20 mouse cellular contexts compared by ENCODE assay signal in the genomic region with DNA sequence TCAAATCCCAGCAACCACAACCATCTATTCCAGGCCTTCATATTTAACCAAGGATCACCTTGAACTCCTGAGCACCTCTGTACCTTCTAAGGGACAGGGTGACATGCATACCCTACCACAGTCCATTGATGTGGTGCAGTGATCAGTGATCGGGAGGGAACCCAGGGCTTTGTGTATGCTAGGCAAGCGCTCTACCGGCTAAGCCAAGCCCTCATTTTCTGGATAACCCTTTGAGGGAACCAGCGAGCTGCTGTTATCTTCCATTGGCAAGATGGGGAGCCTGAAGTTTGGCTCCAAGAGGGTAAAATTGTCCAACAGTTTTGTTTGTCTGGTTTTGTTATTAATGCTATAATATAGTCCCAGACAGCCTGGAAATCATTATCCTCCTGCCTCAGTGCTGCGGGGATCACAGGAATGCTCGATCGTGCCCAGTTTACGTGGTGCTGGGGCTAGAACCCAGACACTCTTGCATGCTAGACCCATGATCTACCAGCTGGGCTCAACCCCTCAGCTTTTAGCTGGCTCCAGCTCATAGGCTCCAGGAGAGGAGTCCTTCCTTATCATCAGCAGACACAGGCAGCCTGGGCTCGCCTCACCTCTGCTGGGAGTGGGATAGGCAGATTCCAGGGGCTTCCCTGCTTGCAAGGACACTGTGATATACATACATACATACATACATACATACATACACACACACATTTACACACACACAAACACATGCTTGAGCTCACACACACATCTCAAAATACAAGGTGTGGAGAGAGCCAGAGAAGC. TPM values are rescaled to one million over a fixed set of nuclear protein-coding genes. Genes with fewer than 3 reads are reported as not detected.
DNase-seq lines count a peak whose midpoint lies in the region; ATAC-seq and TF ChIP-seq lines count a peak whose summit lies in the region.
"Had no signal": no experiment of that assay in that cellular context is flagged by ENCODE, and none has a peak within 500 bp of the region (broad histone marks: within the 10 kb centered on the region; RNA-seq: fewer than 3 reads in every experiment).

No protein-coding gene starts in this region.

- no peak overlapping the region for H3K27ac ChIP-seq in heart, embryonic 13.5 days (replicated peaks)
- no peak overlapping the region for H3K27ac ChIP-seq in heart, adult 2 months
- peak overlapping the region; percentile 52 for H3K27ac ChIP-seq in embryonic facial prominence, embryonic 14.5 days (replicated peaks; ENCODE audit: low read depth, low read length)
- H3K27ac ChIP-seq in liver, embryonic 12.5 days: peak overlapping the region; percentile 75
- H3K27ac ChIP-seq in thymus, adult 2 months (ENCODE audit: control insufficient read depth, insufficient read depth, low read length): no peak overlapping the region
- H3K27ac ChIP-seq: forebrain, embryonic 10.5 days; heart, embryonic 15.5 days; neural tube, embryonic 12.5 days had no signal

- TF ChIP-seq EP300 in heart, adult 2 months (IDR thresholded peaks at IDR 0.05; ENCODE audit: insufficient read depth, low read depth, low read length): no peak

- no peaks in the 10 kb centered on the region for H3K9me3 ChIP-seq in heart, embryonic 13.5 days
- H3K9me3 ChIP-seq in embryonic facial prominence, embryonic 14.5 days (ENCODE audit: control insufficient read depth, low read length): no peaks in the 10 kb centered on the region
- 0 out of 2 replicates have a peak, but pooled peaks cover under 1% of the 10 kb centered on the region for H3K9me3 ChIP-seq in liver, embryonic 12.5 days (replicated peaks)
- H3K9me3 ChIP-seq: forebrain, embryonic 10.5 days; G1E; heart, embryonic 15.5 days; neural tube, embryonic 12.5 days had no signal

- no peak overlapping the region for H3K4me3 ChIP-seq in heart, embryonic 13.5 days
- H3K4me3 ChIP-seq in heart, adult 2 months: no peak overlapping the region
- no peak overlapping the region for H3K4me3 ChIP-seq in embryonic facial prominence, embryonic 14.5 days (ENCODE audit: low read depth, low read length)
- no peak overlapping the region for H3K4me3 ChIP-seq in liver, embryonic 12.5 days
- no peak overlapping the region for H3K4me3 ChIP-seq in thymus, adult 2 months (ENCODE audit: control insufficient read depth, insufficient read depth, low read length)
- H3K4me3 ChIP-seq: forebrain, embryonic 10.5 days; heart, embryonic 15.5 days; neural tube, embryonic 12.5 days had no signal

- WGBS in heart, embryonic 13.5 days: 81% methylated on average over 9 of the region's 9 CpGs
- WGBS in heart, adult 2 months: 88% methylated on average over 9 of the region's 9 CpGs
- WGBS in embryonic facial prominence, embryonic 14.5 days: 80% methylated on average over 9 of the region's 9 CpGs
- WGBS in liver, embryonic 12.5 days (ENCODE audit: insufficient replicate concordance): 48% methylated on average over 9 of the region's 9 CpGs
- 76% methylated on average over 9 of the region's 9 CpGs for WGBS in thymus, adult 2 months

- H3K36me3 ChIP-seq in heart, embryonic 13.5 days: no peaks in the 10 kb centered on the region
- no peaks in the 10 kb centered on the region for H3K36me3 ChIP-seq in heart, adult 2 months (ENCODE audit: control insufficient read depth, insufficient read depth, low read length)
- no peaks in the 10 kb centered on the region for H3K36me3 ChIP-seq in embryonic facial prominence, embryonic 14.5 days (ENCODE audit: control insufficient read depth, insufficient read depth, low read length)
- no peaks in the 10 kb centered on the region for H3K36me3 ChIP-seq in liver, embryonic 12.5 days
- no peaks in the 10 kb centered on the region for H3K36me3 ChIP-seq in thymus, adult 2 months (ENCODE audit: control insufficient read depth, insufficient read depth, low read length)
- H3K36me3 ChIP-seq: forebrain, embryonic 10.5 days; G1E; heart, embryonic 15.5 days; neural tube, embryonic 12.5 days had no signal

- no peak for TF ChIP-seq POLR2A in heart, adult 2 months (IDR thresholded peaks at IDR 0.05; ENCODE audit: insufficient read depth, low read depth, low read length)
- TF ChIP-seq POLR2A in thymus, adult 2 months (IDR thresholded peaks at IDR 0.05; ENCODE audit: control insufficient read depth, extremely low read depth, insufficient read depth, low read length, poor library complexity): no peak

- H3K27me3 ChIP-seq in heart, embryonic 13.5 days (replicated peaks): peaks cover 22% of the 10 kb centered on the region
- H3K27me3 ChIP-seq in heart, adult 2 months (ENCODE audit: control insufficient read depth, insufficient read depth, low read length): no peaks in the 10 kb centered on the region
- peaks cover 17% of the 10 kb centered on the region for H3K27me3 ChIP-seq in embryonic facial prominence, embryonic 14.5 days (replicated peaks; ENCODE audit: control insufficient read depth, insufficient read depth, low read length)
- peaks cover 19% of the 10 kb centered on the region for H3K27me3 ChIP-seq in liver, embryonic 12.5 days (replicated peaks)
- H3K27me3 ChIP-seq in thymus, adult 2 months (ENCODE audit: control insufficient read depth, insufficient read depth, low read length): no peaks in the 10 kb centered on the region

- TF ChIP-seq CTCF in heart, adult 2 months (IDR thresholded peaks at IDR 0.05): no peak
- TF ChIP-seq CTCF in thymus, adult 2 months (IDR thresholded peaks at IDR 0.05; ENCODE audit: borderline replicate concordance, control insufficient read depth, extremely low read depth, insufficient read depth, low read length, poor library complexity): no peak

- no peak for DNase-seq in heart, adult 2 months
- no peak for DNase-seq in embryonic facial prominence, embryonic 14.5 days (ENCODE audit: low spot score)
- no peak for DNase-seq in spleen, postnatal 36 days (ENCODE audit: low spot score in 2 of 2)
- DNase-seq in layer of hippocampus, postnatal 10 days (ENCODE audit: low spot score in 2 of 2): no peak
- DNase-seq in thymus, adult 2 months: no peak
- DNase-seq: cerebellum, adult 9-11 months; embryo, embryonic 11 days; gastrocnemius, postnatal 36 days; kidney, adult 8-10 months; kidney, postnatal 4 days; layer of hippocampus, postnatal 36 days; lung, adult 18-20 months; right cerebral cortex, postnatal 25 days had no signal

- no peak for ATAC-seq in heart, embryonic 13.5 days (ENCODE audit: extremely low read depth, insufficient number of reproducible peaks, low FRiP score, low TSS enrichment)
- ATAC-seq in embryonic facial prominence, embryonic 14.5 days (ENCODE audit: low read depth): no peak
- peak; percentile 79 for ATAC-seq in liver, embryonic 12.5 days

- 0 out of 2 replicates have a peak overlapping the region, but pooled peaks have one; percentile 6 for H3K9ac ChIP-seq in heart, embryonic 13.5 days
- H3K9ac ChIP-seq in heart, adult 2 months (ENCODE audit: low read depth, low read length): no peak overlapping the region
- H3K9ac ChIP-seq in embryonic facial prominence, embryonic 14.5 days (ENCODE audit: low read depth, low read length): no peak overlapping the region
- H3K9ac ChIP-seq in liver, embryonic 12.5 days: 0 out of 2 replicates have a peak overlapping the region, but pooled peaks have one; percentile 1
- H3K9ac ChIP-seq: heart, embryonic 15.5 days; neural tube, embryonic 12.5 days had no signal

- intact Hi-C loops in heart, adult 2 months (cut with DNase I): loop anchor here (5.0 kb wide), 2 partner anchors 92 to 153 kb away; no protein-coding TSS in a partner anchor

- no peaks in the 10 kb centered on the region for H3K79me2 ChIP-seq in heart, adult 2 months (replicated peaks; ENCODE audit: control insufficient read depth, insufficient read depth, low read length)

- peaks cover 6% of the 10 kb centered on the region for H3K4me1 ChIP-seq in heart, embryonic 13.5 days
- H3K4me1 ChIP-seq in heart, adult 2 months (ENCODE audit: control insufficient read depth, insufficient read depth, low read length): peaks cover 1% of the 10 kb centered on the region; the same call in 1 of the 2 replicates
- H3K4me1 ChIP-seq in embryonic facial prominence, embryonic 14.5 days (ENCODE audit: control insufficient read depth, insufficient read depth, low read length): no peaks in the 10 kb centered on the region; the same call in 1 of the 2 replicates
- peaks cover 56% of the 10 kb centered on the region for H3K4me1 ChIP-seq in liver, embryonic 12.5 days
- peaks cover 34% of the 10 kb centered on the region for H3K4me1 ChIP-seq in thymus, adult 2 months (replicated peaks; ENCODE audit: control insufficient read depth, insufficient read depth, low read length)

- no peak overlapping the region for H3K4me2 ChIP-seq in heart, embryonic 13.5 days
- H3K4me2 ChIP-seq in embryonic facial prominence, embryonic 14.5 days (ENCODE audit: low read depth, low read length): no peak overlapping the region
- peak overlapping the region; percentile 35 for H3K4me2 ChIP-seq in liver, embryonic 12.5 days
- H3K4me2 ChIP-seq: heart, embryonic 15.5 days; midbrain, embryonic 11.5 days; neural tube, embryonic 12.5 days had no signal

RNA-seq across cellular contexts. Expression of gene Ap1m2, which starts 2.4 kb away (rescaled TPM):
- polyA plus RNA-seq in heart, embryonic 13.5 days (2015; fragmentation: Nextera tagmentation; extraction: Ambion mirVana): 1.7 and 2.1 TPM in 2 replicates
- total RNA-seq in heart, adult 2 months (2021): not detected
- 1.0 TPM in 1 of 2 replicates, not detected in the other for polyA plus RNA-seq in heart, adult 2 months (2012; rRNA removed)
- polyA plus RNA-seq in embryonic facial prominence, embryonic 14.5 days (2014; fragmentation: Nextera tagmentation; extraction: Ambion mirVana): 20.8 and 22.7 TPM in 2 replicates
- polyA plus RNA-seq in liver, embryonic 12.5 days (2016; fragmentation: Nextera tagmentation; extraction: Ambion mirVana): 0.10 and 0.25 TPM in 2 replicates
- 1 to 10 TPM in 1 of 2 experiments, under 1 TPM in 1; 0.45 to 1.3 TPM for total RNA-seq in layer of hippocampus, postnatal 10 days (2021)
- 9.6 and 11.1 TPM in 2 replicates for polyA plus RNA-seq in thymus, adult 2 months (2012; rRNA removed)
- total RNA-seq: gastrocnemius, postnatal 36 days had no signal
- polyA plus RNA-seq: G1E had no signal

RNA-seq across cellular contexts. Expression of gene Slc44a2, which starts 5.9 kb away (rescaled TPM):
- polyA plus RNA-seq in heart, embryonic 13.5 days (2015; fragmentation: Nextera tagmentation; extraction: Ambion mirVana): 56.9 and 60.3 TPM in 2 replicates
- total RNA-seq in heart, adult 2 months (2021): 10 to 100 TPM; 77.0 to 89.5 TPM
- polyA plus RNA-seq in heart, adult 2 months (2012; rRNA removed): 86.8 and 148 TPM in 2 replicates
- polyA plus RNA-seq in embryonic facial prominence, embryonic 14.5 days (2014; fragmentation: Nextera tagmentation; extraction: Ambion mirVana): 111 and 132 TPM in 2 replicates
- 29.2 and 32.5 TPM in 2 replicates for polyA plus RNA-seq in liver, embryonic 12.5 days (2016; fragmentation: Nextera tagmentation; extraction: Ambion mirVana)
- 10 to 100 TPM; 62.2 to 63.6 TPM for total RNA-seq in layer of hippocampus, postnatal 10 days (2021)
- 477 and 505 TPM in 2 replicates for polyA plus RNA-seq in thymus, adult 2 months (2012; rRNA removed)

RNA-seq across cellular contexts. Expression of gene Cdkn2d, which starts 23.3 kb away (rescaled TPM):
- polyA plus RNA-seq in heart, embryonic 13.5 days (2015; fragmentation: Nextera tagmentation; extraction: Ambion mirVana): 80.4 and 101 TPM in 2 replicates
- total RNA-seq in heart, adult 2 months (2021): 10 to 100 TPM; 11.3 to 15.0 TPM
- polyA plus RNA-seq in heart, adult 2 months (2012; rRNA removed): 25.0 and 32.9 TPM in 2 replicates
- 57.2 and 57.7 TPM in 2 replicates for polyA plus RNA-seq in embryonic facial prominence, embryonic 14.5 days (2014; fragmentation: Nextera tagmentation; extraction: Ambion mirVana)
- polyA plus RNA-seq in liver, embryonic 12.5 days (2016; fragmentation: Nextera tagmentation; extraction: Ambion mirVana): 87.4 and 88.6 TPM in 2 replicates
- 10 to 100 TPM; 66.7 to 69.5 TPM for total RNA-seq in layer of hippocampus, postnatal 10 days (2021)
- polyA plus RNA-seq in thymus, adult 2 months (2012; rRNA removed): 319 and 330 TPM in 2 replicates

RNA-seq across cellular contexts. Expression of gene Kri1, which starts 26.8 kb away (rescaled TPM):
- 12.7 and 13.2 TPM in 2 replicates for polyA plus RNA-seq in heart, embryonic 13.5 days (2015; fragmentation: Nextera tagmentation; extraction: Ambion mirVana)
- total RNA-seq in heart, adult 2 months (2021): 10 to 100 TPM; 16.3 to 16.8 TPM
- polyA plus RNA-seq in heart, adult 2 months (2012; rRNA removed): 10.5 and 12.8 TPM in 2 replicates
- 11.0 and 14.4 TPM in 2 replicates for polyA plus RNA-seq in embryonic facial prominence, embryonic 14.5 days (2014; fragmentation: Nextera tagmentation; extraction: Ambion mirVana)
- polyA plus RNA-seq in liver, embryonic 12.5 days (2016; fragmentation: Nextera tagmentation; extraction: Ambion mirVana): 14.5 and 15.5 TPM in 2 replicates
- total RNA-seq in layer of hippocampus, postnatal 10 days (2021): 10 to 100 TPM; 37.7 to 39.2 TPM
- polyA plus RNA-seq in thymus, adult 2 months (2012; rRNA removed): 56.5 and 57.9 TPM in 2 replicates

RNA-seq across cellular contexts. Expression of gene Atg4d, which starts 49.5 kb away (rescaled TPM):
- 41.6 and 51.4 TPM in 2 replicates for polyA plus RNA-seq in heart, embryonic 13.5 days (2015; fragmentation: Nextera tagmentation; extraction: Ambion mirVana)
- 100 to 1,000 TPM in 1 of 2 experiments, 10 to 100 TPM in 1; 88.7 to 100 TPM for total RNA-seq in heart, adult 2 months (2021)
- polyA plus RNA-seq in heart, adult 2 months (2012; rRNA removed): 60.8 and 72.6 TPM in 2 replicates
- 26.3 and 35.5 TPM in 2 replicates for polyA plus RNA-seq in embryonic facial prominence, embryonic 14.5 days (2014; fragmentation: Nextera tagmentation; extraction: Ambion mirVana)
- polyA plus RNA-seq in liver, embryonic 12.5 days (2016; fragmentation: Nextera tagmentation; extraction: Ambion mirVana): 85.7 and 85.9 TPM in 2 replicates
- 10 to 100 TPM; 28.8 to 29.4 TPM for total RNA-seq in layer of hippocampus, postnatal 10 days (2021)
- polyA plus RNA-seq in thymus, adult 2 months (2012; rRNA removed): 84.3 and 87.7 TPM in 2 replicates

Comparison
In these comparisons a context has a peak if more than half of its experiments do, and no peak if none do; other contexts are left out.
1. H3K9ac ChIP-seq: peak in heart, embryonic 13.5 days (single experiment) and liver, embryonic 12.5 days (single experiment); none in heart, adult 2 months (single experiment) and embryonic facial prominence, embryonic 14.5 days (single experiment).
2. H3K27ac ChIP-seq: peak in embryonic facial prominence, embryonic 14.5 days (single experiment) and liver, embryonic 12.5 days (single experiment); none in heart, embryonic 13.5 days (single experiment), heart, adult 2 months (single experiment) and thymus, adult 2 months (single experiment).